Mouse (Mus musculus) thymus, adult 2 months (tissue): Measurements from ENCODE around the gene Tet1.

Experiments used
- CTCF ChIP-seq: fragments of 200-500 bp; IDR thresholded peaks from 2 replicates; pipeline ENCODE4 v1.5.1; 2012; ENCODE audit warnings: mild to moderate bottlenecking, control low read depth, low read length, moderate library complexity, borderline replicate concordance; ENCODE audit not compliant: control insufficient read depth, poor library complexity, insufficient read depth; ENCODE audit errors: extremely low read depth
- POLR2A ChIP-seq: fragments of 200-500 bp; IDR thresholded peaks from 2 replicates; pipeline ENCODE4 v1.6.1; 2012; ENCODE audit warnings: mild to moderate bottlenecking, low read length, control low read depth, moderate library complexity; ENCODE audit not compliant: control insufficient read depth, poor library complexity, insufficient read depth; ENCODE audit errors: extremely low read depth

GRCm38 (mm10) chr10:62808766-62809165, 100.0 kb downstream of the Tet1 start:
- TF ChIP-seq CTCF (no peak), POLR2A (no peak)
